Mouse (Mus musculus) ES-Bruce4 (cell line): ENCODE measurements around the gene Tor2a. TPM values are rescaled to one million over a fixed set of nuclear protein-coding genes. Genes with fewer than 3 reads are reported as not detected.

Source experiments
- H3K27ac ChIP-seq: 2 replicates; pipeline ENCODE4 v1.5.1; 2012; ENCODE audit warnings: low read length, inconsistent platforms; ENCODE audit not compliant: insufficient read depth
- H3K27me3 ChIP-seq: 2 replicates; pipeline ENCODE4 v1.6.1; 2012; ENCODE audit warnings: mild to moderate bottlenecking, low read length, inconsistent platforms; ENCODE audit not compliant: control insufficient read depth, poor library complexity, insufficient read depth, severe bottlenecking
- H3K36me3 ChIP-seq: 2 replicates; pipeline ENCODE4 v1.6.1; 2012; ENCODE audit warnings: inconsistent platforms, mild to moderate bottlenecking, low read length, moderate library complexity; ENCODE audit not compliant: control insufficient read depth, poor library complexity, insufficient read depth, severe bottlenecking
- H3K4me1 ChIP-seq: one replicate; pipeline ENCODE4 v1.8.1; 2011; ENCODE audit warnings: low read length; ENCODE audit not compliant: control insufficient read depth, insufficient read depth
- H3K4me3 ChIP-seq: 2 replicates; pipeline ENCODE4 v1.5.1; 2011; ENCODE audit warnings: low read depth, mild to moderate bottlenecking, low read length
- H3K9ac ChIP-seq: 2 replicates; pipeline ENCODE4 v1.6.1; 2012; ENCODE audit warnings: low read depth, mild to moderate bottlenecking, inconsistent platforms; ENCODE audit not compliant: poor library complexity, severe bottlenecking
- H3K9me3 ChIP-seq: replicated peaks from 2 replicates; pipeline ENCODE4 v1.6.1; 2012; ENCODE audit warnings: mild to moderate bottlenecking, low read length, inconsistent platforms; ENCODE audit not compliant: control insufficient read depth, poor library complexity, insufficient read depth, severe bottlenecking
- CTCF ChIP-seq: IDR thresholded peaks from one replicate; pipeline ENCODE4 v1.8.1; 2011; ENCODE audit warnings: low read depth, low read length
- EP300 ChIP-seq: IDR thresholded peaks from 2 replicates; pipeline ENCODE4 v1.6.1; 2011; ENCODE audit warnings: low read depth, low read length; ENCODE audit not compliant: insufficient read depth
- POLR2A ChIP-seq: IDR thresholded peaks from one replicate; pipeline ENCODE4 v1.8.1; 2011; ENCODE audit warnings: low read length; ENCODE audit not compliant: insufficient read depth
- polyA plus RNA-seq: library from polyadenylated mRNA; stranded (reverse); fragments of >200 nt; gene quantifications from 2 replicates; pipeline ENCODE4 v1.2.4, GENCODE M21; 2011; ENCODE audit warnings: low read depth; ENCODE audit not compliant: missing spikeins, insufficient read depth, insufficient read length

Gene Tor2a
- polyA plus RNA-seq, 1 experiment, result 77.0 TPM

GRCm38 (mm10) chr2:32771886-32772285, 14.9 kb downstream of the Tor2a start:
- Histone ChIP-seq H3K36me3 (no peaks in the 10 kb centered on the region), H3K27ac (no peak overlapping the region)

DNA sequence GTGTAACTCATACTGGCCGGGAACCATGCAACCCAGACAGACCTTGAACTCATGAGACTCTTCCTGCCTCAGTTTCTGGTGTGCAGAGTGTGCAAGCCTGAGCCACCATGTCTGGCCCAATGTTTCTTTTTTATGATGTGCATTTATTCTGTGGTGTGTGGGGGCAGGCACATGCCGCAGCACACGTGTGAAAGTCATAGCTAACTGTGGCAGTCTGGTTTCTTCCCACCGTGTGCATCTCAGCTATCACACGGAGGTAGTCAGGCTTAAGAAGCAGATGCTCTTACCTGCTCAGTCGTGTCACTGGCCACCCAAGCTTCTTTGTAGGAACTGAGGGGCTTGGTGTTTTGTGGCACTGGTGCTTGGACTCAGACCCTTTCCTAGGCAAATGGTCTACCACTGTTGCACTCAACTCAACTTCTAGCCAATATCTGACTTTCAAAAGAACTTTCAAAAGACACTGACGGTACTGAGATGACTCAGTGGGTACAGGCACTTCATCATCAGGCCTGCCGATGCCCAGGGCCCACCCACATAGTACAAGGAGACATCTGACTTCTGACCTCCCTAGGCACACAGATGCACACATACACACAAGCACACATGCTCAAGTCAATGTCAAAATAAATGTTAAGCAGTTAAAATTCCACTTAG, 15.7 kb downstream of the Tor2a start:
- no peak overlapping the region for H3K9ac ChIP-seq
- H3K27ac ChIP-seq, result no peak overlapping the region
- no peaks in the 10 kb centered on the region for H3K9me3 ChIP-seq
- H3K36me3 ChIP-seq, result no peaks in the 10 kb centered on the region
- H3K4me1 ChIP-seq, result no peaks in the 10 kb centered on the region
- no peaks in the 10 kb centered on the region for H3K27me3 ChIP-seq
- H3K4me3 ChIP-seq, result no peak overlapping the region
- TF ChIP-seq POLR2A (no peak), EP300 (no peak), CTCF (no peak)

More at GRCm38 (mm10) chr2:32771886-32772285, 14.9 kb downstream of the Tor2a start:
- Histone ChIP-seq H3K27me3 (no peaks in the 10 kb centered on the region), H3K4me3 (no peak overlapping the region), H3K9me3 (no peaks in the 10 kb centered on the region), H3K9ac (no peak overlapping the region), H3K4me1 (no peaks in the 10 kb centered on the region)
- TF ChIP-seq CTCF (peak; percentile 32), EP300 (no peak), POLR2A (no peak)

GRCm38 (mm10) chr2:32775359-32776074, 18.5 kb downstream of the Tor2a start, which contains the start of the genes Ttc16 and Ptrh1:
Ttc16 (minus strand) TSS chr2:32775633.
Ptrh1 (plus strand) TSS chr2:32775786.
- H3K36me3 ChIP-seq, result no peaks in the 10 kb centered on the region
- H3K27ac ChIP-seq, result no peak within 1 kb of the TSS
- H3K9ac ChIP-seq, result peak within 1 kb of the TSS; percentile 0; the same call in 1 of the 2 replicates
- H3K27me3 ChIP-seq, result no peaks in the 10 kb centered on the region
- TF ChIP-seq EP300 (no peak), POLR2A (peak; percentile 55)
- no peaks in the 10 kb centered on the region for H3K4me1 ChIP-seq
- H3K4me3 ChIP-seq, result peak within 1 kb of the TSS; percentile 90
- H3K9me3 ChIP-seq, result no peaks in the 10 kb centered on the region

- TF ChIP-seq EP300 (no peak), CTCF (no peak), POLR2A (no peak)
- H3K27me3 ChIP-seq, result no peaks in the 10 kb centered on the region
- no peaks in the 10 kb centered on the region for H3K36me3 ChIP-seq
- peak overlapping the region; percentile 0; the same call in 1 of the 2 replicates for H3K9ac ChIP-seq
- H3K9me3 ChIP-seq, result no peaks in the 10 kb centered on the region
- peak overlapping the region; percentile 77 for H3K4me3 ChIP-seq
- peaks cover 3% of the 10 kb centered on the region for H3K4me1 ChIP-seq
- no peak overlapping the region for H3K27ac ChIP-seq
Measured at GRCm38 (mm10) chr2:32776192-32776591, 19.2 kb downstream of the Tor2a start.

DNA sequence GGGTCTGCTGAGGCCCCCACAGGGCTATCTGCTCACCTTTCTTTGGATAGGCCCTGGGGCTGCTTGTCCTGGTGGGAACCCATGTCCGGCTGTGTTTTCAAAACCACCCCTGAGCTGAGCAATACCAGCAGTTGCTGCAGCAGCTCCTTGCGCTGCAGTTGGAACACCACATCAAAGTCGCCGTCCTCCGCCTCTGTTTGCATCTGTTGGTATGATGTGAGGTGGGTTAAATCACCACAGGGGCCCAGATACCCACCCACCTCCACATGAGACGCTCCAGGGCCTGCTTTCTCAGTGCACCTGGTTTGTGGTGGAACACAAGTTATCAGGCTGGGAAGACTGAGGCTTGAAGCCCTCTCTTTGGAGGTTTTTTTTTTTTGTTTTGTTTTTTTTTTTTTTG, 21.0 kb downstream of the Tor2a start:
- no peak overlapping the region for H3K27ac ChIP-seq
- TF ChIP-seq EP300, result no peak
- no peaks in the 10 kb centered on the region for H3K9me3 ChIP-seq
- no peak overlapping the region for H3K9ac ChIP-seq
- H3K4me1 ChIP-seq, result peaks cover 4% of the 10 kb centered on the region
- H3K27me3 ChIP-seq, result no peaks in the 10 kb centered on the region
- H3K36me3 ChIP-seq, result no peaks in the 10 kb centered on the region
- no peak overlapping the region for H3K4me3 ChIP-seq

- H3K9ac ChIP-seq, result no peak overlapping the region
- H3K4me1 ChIP-seq, result peaks cover 5% of the 10 kb centered on the region
- no peak overlapping the region for H3K4me3 ChIP-seq
- no peak overlapping the region for H3K27ac ChIP-seq
- H3K36me3 ChIP-seq, result no peaks in the 10 kb centered on the region
- no peaks in the 10 kb centered on the region for H3K9me3 ChIP-seq
- TF ChIP-seq CTCF (peak; percentile 95), EP300 (0 out of 2 replicates have a peak, but pooled peaks have one; percentile 31), POLR2A (no peak)
- H3K27me3 ChIP-seq, result no peaks in the 10 kb centered on the region
Measured at GRCm38 (mm10) chr2:32779131-32779530, 22.1 kb downstream of the Tor2a start.
